Comparison of ENCODE assay signal across 8 mouse cellular contexts in genomic region chr19:8930117-8930516, GRCm38 (mm10). TPM values are rescaled to one million over a fixed set of nuclear protein-coding genes. Genes with fewer than 3 reads are reported as not detected.
A peak's percentile ranks its signal among the peaks of the same experiment; 100 is the strongest.
DNase-seq lines count a peak whose midpoint lies in the region; ATAC-seq and TF ChIP-seq lines count a peak whose summit lies in the region.

No protein-coding gene starts in this region.

- H3K4me2 ChIP-seq in heart, embryonic 13.5 days = peak overlapping the region; percentile 87
- H3K4me2 ChIP-seq in forebrain, embryonic 12.5 days = peak overlapping the region; percentile 81
- peak overlapping the region; percentile 99 for H3K4me2 ChIP-seq in liver, embryonic 15.5 days

- WGBS in heart, embryonic 13.5 days = 6% methylated on average over 11 of the region's 11 CpGs
- WGBS in forebrain, embryonic 12.5 days = 18% methylated on average over 11 of the region's 11 CpGs
- 8% methylated on average over 11 of the region's 11 CpGs for WGBS in liver, embryonic 15.5 days (ENCODE audit: insufficient replicate concordance)

- peak overlapping the region; percentile 82 for H3K27ac ChIP-seq in heart, embryonic 13.5 days (replicated peaks)
- no peak overlapping the region for H3K27ac ChIP-seq in forebrain, embryonic 12.5 days
- H3K27ac ChIP-seq in liver, embryonic 15.5 days (replicated peaks) = peak overlapping the region; percentile 92

- H3K4me1 ChIP-seq in heart, embryonic 13.5 days = peaks cover 21% of the 10 kb centered on the region
- peaks cover 44% of the 10 kb centered on the region for H3K4me1 ChIP-seq in E14TG2a.4 (replicated peaks; ENCODE audit: low read depth, low read length)
- peaks cover 22% of the 10 kb centered on the region for H3K4me1 ChIP-seq in forebrain, embryonic 12.5 days
- peaks cover 58% of the 10 kb centered on the region for H3K4me1 ChIP-seq in liver, embryonic 15.5 days (replicated peaks)

- peak overlapping the region; percentile 91 for H3K9ac ChIP-seq in heart, embryonic 13.5 days
- H3K9ac ChIP-seq in forebrain, embryonic 12.5 days = peak overlapping the region; percentile 79
- H3K9ac ChIP-seq in liver, embryonic 15.5 days = peak overlapping the region; percentile 86

- DNase-seq in heart, adult 8-10 months (ENCODE audit: low spot score) = no peak
- DNase-seq in ovary, postnatal 14 days (ENCODE audit: low spot score) = no peak
- no peak for DNase-seq in gastrocnemius, postnatal 4 days (ENCODE audit: low spot score in 2 of 2)
- no peak for DNase-seq in right cerebral cortex, postnatal 4 days

- H3K4me3 ChIP-seq in heart, embryonic 13.5 days = peak overlapping the region; percentile 89
- peak overlapping the region; percentile 91 for H3K4me3 ChIP-seq in E14TG2a.4 (replicated peaks; ENCODE audit: low read length)
- peak overlapping the region; percentile 60 for H3K4me3 ChIP-seq in forebrain, embryonic 12.5 days (replicated peaks)
- H3K4me3 ChIP-seq in liver, embryonic 15.5 days (replicated peaks) = peak overlapping the region; percentile 89

- no peak for ATAC-seq in heart, embryonic 13.5 days (ENCODE audit: extremely low read depth, insufficient number of reproducible peaks, low FRiP score, low TSS enrichment)
- peak; percentile 3; the same call in 1 of the 2 replicates for ATAC-seq in forebrain, embryonic 12.5 days (ENCODE audit: low FRiP score)
- ATAC-seq in liver, embryonic 15.5 days (ENCODE audit: insufficient read depth) = no peak

- H3K27me3 ChIP-seq in heart, embryonic 13.5 days (replicated peaks) = no peaks in the 10 kb centered on the region
- peaks cover 18% of the 10 kb centered on the region for H3K27me3 ChIP-seq in E14TG2a.4 (ENCODE audit: insufficient read depth, low read length)
- peaks cover 7% of the 10 kb centered on the region; the same call in 1 of the 2 replicates for H3K27me3 ChIP-seq in forebrain, embryonic 12.5 days
- H3K27me3 ChIP-seq in liver, embryonic 15.5 days = no peaks in the 10 kb centered on the region

- peaks cover 60% of the 10 kb centered on the region for H3K36me3 ChIP-seq in heart, embryonic 13.5 days
- H3K36me3 ChIP-seq in E14TG2a.4 (ENCODE audit: insufficient read depth, low read length) = peaks cover 57% of the 10 kb centered on the region
- peaks cover 31% of the 10 kb centered on the region for H3K36me3 ChIP-seq in forebrain, embryonic 12.5 days (replicated peaks)
- peaks cover 58% of the 10 kb centered on the region for H3K36me3 ChIP-seq in liver, embryonic 15.5 days (replicated peaks)

- no peak for TF ChIP-seq CTCF in E14TG2a.4 (conservative IDR thresholded peaks at IDR 0.05; ENCODE audit: low read length)

- no peaks in the 10 kb centered on the region for H3K9me3 ChIP-seq in heart, embryonic 13.5 days
- no peaks in the 10 kb centered on the region for H3K9me3 ChIP-seq in E14TG2a.4 (ENCODE audit: low read length)
- H3K9me3 ChIP-seq in forebrain, embryonic 12.5 days = no peaks in the 10 kb centered on the region
- H3K9me3 ChIP-seq in liver, embryonic 15.5 days (replicated peaks) = no peaks in the 10 kb centered on the region

RNA-seq across cellular contexts. Expression of gene Eml3, which starts 0.8 kb away (rescaled TPM):
- polyA plus RNA-seq in heart, embryonic 13.5 days (2015; fragmentation: Nextera tagmentation; extraction: Ambion mirVana) = 14.4 and 14.9 TPM in 2 replicates
- 1 to 10 TPM; 7.2 to 9.1 (median 7.5) TPM for total RNA-seq in heart, adult 8-10 months (2022)
- polyA plus RNA-seq in forebrain, embryonic 12.5 days (2016; fragmentation: Nextera tagmentation; extraction: Ambion mirVana) = 13.2 and 13.8 TPM in 2 replicates
- 13.1 and 14.6 TPM in 2 replicates for polyA plus RNA-seq in liver, embryonic 15.5 days (2015; fragmentation: Nextera tagmentation; extraction: Ambion mirVana)
- total RNA-seq in gastrocnemius, postnatal 4 days (2021) = 10 to 100 TPM; 24.3 to 26.7 TPM

RNA-seq across cellular contexts. Expression of gene Rom1, which starts 1.0 kb away (rescaled TPM):
- polyA plus RNA-seq in heart, embryonic 13.5 days (2015; fragmentation: Nextera tagmentation; extraction: Ambion mirVana) = 2.4 and 2.7 TPM in 2 replicates
- total RNA-seq in heart, adult 8-10 months (2022) = 10 to 100 TPM; 22.0 to 37.5 (median 28.1) TPM
- polyA plus RNA-seq in forebrain, embryonic 12.5 days (2016; fragmentation: Nextera tagmentation; extraction: Ambion mirVana) = 1.3 and 2.5 TPM in 2 replicates
- polyA plus RNA-seq in liver, embryonic 15.5 days (2015; fragmentation: Nextera tagmentation; extraction: Ambion mirVana) = 2.8 TPM in 2 replicates
- 1 to 10 TPM; 4.4 to 4.9 TPM for total RNA-seq in gastrocnemius, postnatal 4 days (2021)

RNA-seq across cellular contexts. Expression of gene B3gat3, which starts 9.9 kb away (rescaled TPM):
- 40.6 and 41.4 TPM in 2 replicates for polyA plus RNA-seq in heart, embryonic 13.5 days (2015; fragmentation: Nextera tagmentation; extraction: Ambion mirVana)
- 10 to 100 TPM; 39.3 to 41.5 (median 40.6) TPM for total RNA-seq in heart, adult 8-10 months (2022)
- polyA plus RNA-seq in forebrain, embryonic 12.5 days (2016; fragmentation: Nextera tagmentation; extraction: Ambion mirVana) = 64.4 and 64.8 TPM in 2 replicates
- polyA plus RNA-seq in liver, embryonic 15.5 days (2015; fragmentation: Nextera tagmentation; extraction: Ambion mirVana) = 20.6 and 25.8 TPM in 2 replicates
- total RNA-seq in gastrocnemius, postnatal 4 days (2021) = 10 to 100 TPM; 29.6 to 31.6 TPM

RNA-seq across cellular contexts. Expression of gene Mta2, which starts 11.6 kb away (rescaled TPM):
- 83.6 and 88.0 TPM in 2 replicates for polyA plus RNA-seq in heart, embryonic 13.5 days (2015; fragmentation: Nextera tagmentation; extraction: Ambion mirVana)
- 10 to 100 TPM; 28.2 to 33.7 (median 30.4) TPM for total RNA-seq in heart, adult 8-10 months (2022)
- polyA plus RNA-seq in forebrain, embryonic 12.5 days (2016; fragmentation: Nextera tagmentation; extraction: Ambion mirVana) = 193 and 206 TPM in 2 replicates
- 79.0 and 85.9 TPM in 2 replicates for polyA plus RNA-seq in liver, embryonic 15.5 days (2015; fragmentation: Nextera tagmentation; extraction: Ambion mirVana)
- 10 to 100 TPM; 61.1 to 69.8 TPM for total RNA-seq in gastrocnemius, postnatal 4 days (2021)

RNA-seq across cellular contexts. Expression of gene Tut1, which starts 23.5 kb away (rescaled TPM):
- 16.3 and 17.1 TPM in 2 replicates for polyA plus RNA-seq in heart, embryonic 13.5 days (2015; fragmentation: Nextera tagmentation; extraction: Ambion mirVana)
- 10 to 100 TPM in 1 of 4 experiments, 1 to 10 TPM in 3; 8.1 to 10.3 (median 8.6) TPM for total RNA-seq in heart, adult 8-10 months (2022)
- 36.9 and 37.0 TPM in 2 replicates for polyA plus RNA-seq in forebrain, embryonic 12.5 days (2016; fragmentation: Nextera tagmentation; extraction: Ambion mirVana)
- 13.7 and 14.6 TPM in 2 replicates for polyA plus RNA-seq in liver, embryonic 15.5 days (2015; fragmentation: Nextera tagmentation; extraction: Ambion mirVana)
- total RNA-seq in gastrocnemius, postnatal 4 days (2021) = 10 to 100 TPM; 12.7 to 14.9 TPM
